8 mouse cellular contexts compared by ENCODE assay signal in genomic region chr15:25842462-25843085, GRCm38 (mm10). TPM values are rescaled to one million over a fixed set of nuclear protein-coding genes. Genes with fewer than 3 reads are reported as not detected.
A peak's percentile ranks its signal among the peaks of the same experiment; 100 is the strongest.
DNase-seq lines count a peak whose midpoint lies in the region; ATAC-seq lines count a peak whose summit lies in the region.

No protein-coding gene starts in this region.

- H3K9me3 ChIP-seq in lung, embryonic 16.5 days (ENCODE audit: control insufficient read depth, low read length): no peaks in the 10 kb centered on the region
- no peaks in the 10 kb centered on the region for H3K9me3 ChIP-seq in intestine, embryonic 16.5 days (ENCODE audit: control insufficient read depth, low read length)
- peaks cover 1% of the 10 kb centered on the region; the same call in 1 of the 2 replicates for H3K9me3 ChIP-seq in midbrain, embryonic 10.5 days (replicated peaks)

- peak overlapping the region; percentile 90 for H3K4me2 ChIP-seq in lung, embryonic 16.5 days (ENCODE audit: low read depth, low read length)
- H3K4me2 ChIP-seq in intestine, embryonic 16.5 days (ENCODE audit: low read depth, low read length): peak overlapping the region; percentile 98

- 9% methylated on average over 16 of the region's 16 CpGs for WGBS in lung, embryonic 16.5 days
- WGBS in intestine, embryonic 16.5 days: 16% methylated on average over 16 of the region's 16 CpGs
- WGBS in midbrain, embryonic 10.5 days: 12% methylated on average over 16 of the region's 16 CpGs

- peak overlapping the region; percentile 73 for H3K9ac ChIP-seq in lung, embryonic 16.5 days (ENCODE audit: low read length)
- H3K9ac ChIP-seq in intestine, embryonic 16.5 days (ENCODE audit: low read depth, low read length): peak overlapping the region; percentile 74

- H3K27me3 ChIP-seq in lung, embryonic 16.5 days (ENCODE audit: control insufficient read depth, insufficient read depth, low read depth, low read length): peaks cover 8% of the 10 kb centered on the region; the same call in 1 of the 2 replicates
- peaks cover 11% of the 10 kb centered on the region; the same call in 1 of the 2 replicates for H3K27me3 ChIP-seq in intestine, embryonic 16.5 days (replicated peaks; ENCODE audit: control insufficient read depth, insufficient read depth, low read length)
- H3K27me3 ChIP-seq in midbrain, embryonic 10.5 days (ENCODE audit: low read depth, poor library complexity, severe bottlenecking): peaks cover 46% of the 10 kb centered on the region

- peak overlapping the region; percentile 79 for H3K4me3 ChIP-seq in lung, embryonic 16.5 days (ENCODE audit: low read length)
- peak overlapping the region; percentile 78 for H3K4me3 ChIP-seq in intestine, embryonic 16.5 days (ENCODE audit: low read length)
- peak overlapping the region; percentile 88 for H3K4me3 ChIP-seq in midbrain, embryonic 10.5 days

- H3K4me1 ChIP-seq in lung, embryonic 16.5 days (replicated peaks; ENCODE audit: control insufficient read depth, insufficient read depth, low read length): peaks cover 7% of the 10 kb centered on the region; the same call in 1 of the 2 replicates
- H3K4me1 ChIP-seq in intestine, embryonic 16.5 days (ENCODE audit: control insufficient read depth, insufficient read depth, low read length): 0 out of 2 replicates have a peak, but pooled peaks cover 2% of the 10 kb centered on the region
- H3K4me1 ChIP-seq in midbrain, embryonic 10.5 days: peaks cover 34% of the 10 kb centered on the region

- peak overlapping the region; percentile 64 for H3K27ac ChIP-seq in lung, embryonic 16.5 days (ENCODE audit: low read length)
- no peak overlapping the region for H3K27ac ChIP-seq in intestine, embryonic 16.5 days (ENCODE audit: low read length)
- peak overlapping the region; percentile 87 for H3K27ac ChIP-seq in midbrain, embryonic 10.5 days (replicated peaks)

- no peak for DNase-seq in cerebellum, adult 18-20 months
- DNase-seq in lung, postnatal 14 days: no peak
- DNase-seq in midbrain, embryonic 10.5 days (ENCODE audit: low spot score): peak; percentile 26
- DNase-seq in adrenal gland, postnatal 10 days: no peak
- DNase-seq in adrenal gland, postnatal 14 days: no peak

- peak; percentile 64 for ATAC-seq in cerebellum, adult (ENCODE audit: insufficient number of reproducible peaks, low FRiP score, low TSS enrichment)
- ATAC-seq in lung, embryonic 16.5 days (ENCODE audit: low read depth): peak; percentile 32; the same call in 1 of the 2 replicates
- ATAC-seq in intestine, embryonic 16.5 days: peak; percentile 43

- no peaks in the 10 kb centered on the region for H3K36me3 ChIP-seq in lung, embryonic 16.5 days (ENCODE audit: control insufficient read depth, insufficient read depth, low read length)
- H3K36me3 ChIP-seq in intestine, embryonic 16.5 days (ENCODE audit: control insufficient read depth, insufficient read depth, low read length): no peaks in the 10 kb centered on the region
- H3K36me3 ChIP-seq in midbrain, embryonic 10.5 days: no peaks in the 10 kb centered on the region

RNA-seq across cellular contexts. Expression of gene Retreg1, which starts 0.4 kb away (rescaled TPM):
- polyA plus RNA-seq in lung, embryonic 16.5 days (2015; fragmentation: Nextera tagmentation; extraction: Ambion mirVana): 13.3 and 13.6 TPM in 2 replicates
- polyA plus RNA-seq in intestine, embryonic 16.5 days (2015; fragmentation: Nextera tagmentation; extraction: Ambion mirVana): 13.4 and 16.0 TPM in 2 replicates
- polyA plus RNA-seq in midbrain, embryonic 10.5 days (2016; fragmentation: Nextera tagmentation; extraction: Ambion mirVana): 1.8 and 1.9 TPM in 2 replicates
- 10 to 100 TPM; 26.1 to 38.4 TPM for total RNA-seq in adrenal gland, postnatal 10 days (2021)
- total RNA-seq in adrenal gland, postnatal 14 days (2021): 24.3 and 26.7 TPM in 2 replicates
